Mouse (Mus musculus) neural tube, embryonic 10.5 days (tissue): ENCODE measurements at regions not wholly inside any gene's neighbourhood (a gene's known extent, or its start where the extent isn't known, plus 50 kb on each side); places are given as distances from the start of the nearest gene placed in this dataset.
"Not testable (repeated sequence)": the region's sequence is repeated elsewhere in the genome, so short reads cannot be mapped to it uniquely, and the experiment has no call there.

Source experiments
- DNase-seq: peaks from one replicate; pipeline ENCODE4 v3.0.0-alpha.2; 2017; ENCODE audit warnings: low spot score; ENCODE audit errors: extremely low spot score

DNA sequence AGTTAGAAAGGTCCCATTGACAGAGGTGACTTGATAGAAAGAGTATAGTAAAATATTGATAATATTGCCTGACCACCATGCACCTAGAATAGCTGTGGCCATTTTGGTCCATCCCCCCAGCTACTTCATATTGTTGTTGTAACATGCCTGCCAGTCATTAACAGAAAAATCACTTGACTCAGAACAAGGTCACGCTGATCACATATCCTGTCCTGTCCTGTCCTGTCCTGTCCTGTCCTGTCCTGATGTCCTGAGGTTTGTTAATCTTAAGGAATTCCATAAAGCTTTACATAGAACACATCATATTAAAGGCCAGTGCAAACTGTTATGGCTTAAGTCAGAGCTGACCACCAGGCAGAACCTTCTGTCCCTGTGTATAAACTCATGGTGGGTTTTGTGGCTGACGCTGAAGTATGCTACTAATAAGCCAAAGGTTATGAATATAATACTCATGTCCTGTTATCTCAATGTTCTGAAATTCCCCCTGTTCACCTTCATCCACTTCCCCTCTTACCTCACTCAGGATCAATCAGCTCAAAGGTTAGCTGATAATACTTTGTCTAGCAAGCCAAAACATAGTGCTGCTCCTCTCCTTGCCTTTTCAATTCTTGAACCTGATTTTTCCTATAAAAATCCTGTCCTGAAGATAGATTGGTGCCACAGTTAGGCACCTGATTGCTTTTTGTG, 173.7 kb downstream of the Alg10b start:
- no peak for DNase-seq

GRCm38 (mm10) chr15:90400326-90401280, 176.5 kb downstream of the Alg10b start:
- no peak for DNase-seq

DNA sequence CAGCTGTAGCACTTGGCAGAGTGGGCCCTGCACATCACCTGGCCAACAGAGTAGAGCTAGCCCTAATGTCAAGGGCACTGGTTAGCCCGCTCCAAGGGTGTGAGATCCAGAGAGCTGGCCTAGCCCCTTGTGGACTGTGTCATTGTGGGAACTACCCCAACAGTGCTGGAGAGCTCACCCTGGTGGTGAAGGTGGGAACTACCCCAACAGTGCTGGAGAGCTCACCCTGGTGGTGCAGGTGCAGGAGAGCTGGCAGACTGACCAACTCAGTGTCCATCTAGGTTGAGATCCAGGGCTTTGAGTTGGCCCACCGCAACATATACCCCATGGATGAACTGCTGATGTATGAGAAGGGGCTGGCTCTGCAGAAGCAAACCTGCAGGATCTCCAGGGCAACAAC, 196.7 kb downstream of the Alg10b start:
- DNase-seq, result no peak

DNA sequence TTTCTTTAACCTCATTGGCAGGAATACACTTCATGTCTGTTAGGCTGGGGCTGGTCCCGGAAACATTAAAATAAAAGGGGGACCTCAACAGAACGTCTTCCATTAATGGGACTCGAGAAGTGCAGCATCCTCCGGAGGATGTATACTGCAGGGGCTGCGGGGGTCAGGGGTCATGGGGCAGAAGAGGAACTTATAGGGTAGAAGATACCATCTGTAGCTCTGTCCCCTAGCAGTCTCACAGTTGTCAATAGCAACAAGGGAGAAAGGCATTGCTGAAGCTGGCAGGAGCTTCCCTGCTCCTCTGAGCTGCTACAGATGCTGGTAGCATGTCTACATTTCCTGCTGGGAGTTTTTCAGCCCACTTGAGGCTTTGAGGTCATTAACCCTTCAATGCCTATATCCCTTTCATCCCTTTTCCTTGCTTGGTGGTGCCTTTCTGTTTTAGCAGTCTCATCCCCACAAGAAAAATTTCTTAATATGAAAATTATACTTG, 198.1 kb downstream of the Alg10b start:
- no peak for DNase-seq

- not testable (repeated sequence) for DNase-seq
Measured at GRCm38 (mm10) chr15:90431048-90431447, 206.9 kb downstream of the Alg10b start.

DNA sequence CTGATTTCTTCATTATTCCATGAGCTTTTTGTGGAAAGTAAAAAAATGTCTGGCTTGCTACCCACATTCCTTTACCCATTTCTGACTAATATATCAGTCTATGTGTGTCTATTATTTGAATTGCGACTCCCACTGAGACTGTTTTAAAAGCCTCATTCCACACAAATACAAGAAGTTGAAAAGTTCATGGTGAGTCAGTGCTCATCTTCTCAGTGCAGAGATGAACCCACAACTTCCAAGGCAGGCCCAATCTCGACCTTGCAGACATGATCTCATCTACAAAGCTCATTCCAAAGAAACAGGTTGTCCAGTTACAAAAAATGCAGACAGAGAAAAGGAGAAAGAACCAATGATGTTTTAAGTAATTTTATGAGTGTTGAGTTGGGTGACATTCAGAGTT, 208.0 kb downstream of the Alg10b start:
- DNase-seq, result no peak

DNA sequence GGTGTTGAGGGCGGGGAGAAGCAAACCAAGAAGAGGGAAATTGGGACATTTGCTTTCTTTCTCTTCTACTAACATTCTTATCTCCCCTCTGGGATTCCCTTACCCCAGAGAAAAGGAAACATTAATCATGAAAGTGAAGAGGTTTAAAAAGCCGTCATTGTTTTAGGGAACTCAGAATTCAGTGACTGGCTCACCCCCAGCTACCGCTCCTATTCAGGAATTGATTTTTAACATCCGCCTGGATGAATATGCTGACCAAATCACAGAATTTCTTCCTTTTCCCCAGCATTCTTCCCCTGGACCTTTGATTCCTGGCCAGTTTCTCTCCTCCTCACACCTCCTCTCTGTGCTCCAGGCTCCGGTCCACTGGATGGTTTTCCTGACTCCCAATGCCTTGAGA, 211.2 kb downstream of the Alg10b start:
- DNase-seq, result no peak
